Comparison of ENCODE assay signal across 9 mouse cellular contexts in genomic region chr11:69876186-69876585, GRCm38 (mm10). TPM values are rescaled to one million over a fixed set of nuclear protein-coding genes. Genes with fewer than 3 reads are reported as not detected.
DNase-seq lines count a peak whose midpoint lies in the region; ATAC-seq and TF ChIP-seq lines count a peak whose summit lies in the region.
"Had no signal": no experiment of that assay in that cellular context is flagged by ENCODE, and none has a peak within 500 bp of the region (broad histone marks: within the 10 kb centered on the region; RNA-seq: fewer than 3 reads in every experiment).

No protein-coding gene starts in this region.

- 48% methylated on average over 7 of the region's 7 CpGs for WGBS in heart, embryonic 11.5 days (ENCODE audit: insufficient replicate concordance)
- 36% methylated on average over 7 of the region's 7 CpGs for WGBS in stomach, embryonic 15.5 days
- WGBS in thymus, adult 2 months = 38% methylated on average over 7 of the region's 7 CpGs
- WGBS in forebrain, embryonic 15.5 days = 69% methylated on average over 7 of the region's 7 CpGs

- H3K9ac ChIP-seq in heart, embryonic 11.5 days (ENCODE audit: low read depth, low read length) = no peak overlapping the region
- no peak overlapping the region for H3K9ac ChIP-seq in stomach, embryonic 15.5 days
- no peak overlapping the region for H3K9ac ChIP-seq in forebrain, embryonic 15.5 days (replicated peaks)

- no peak for TF ChIP-seq POLR2A in thymus, adult 2 months (IDR thresholded peaks at IDR 0.05; ENCODE audit: control insufficient read depth, extremely low read depth, insufficient read depth, low read length, poor library complexity)

- H3K27ac ChIP-seq in heart, embryonic 11.5 days (ENCODE audit: low read depth, low read length) = peak overlapping the region; percentile 41; the same call in 1 of the 2 replicates
- H3K27ac ChIP-seq in layer of hippocampus, adult 2 months = peak overlapping the region; percentile 60
- H3K27ac ChIP-seq in stomach, embryonic 15.5 days = peak overlapping the region; percentile 72
- H3K27ac ChIP-seq in thymus, adult 2 months (ENCODE audit: control insufficient read depth, insufficient read depth, low read length) = no peak overlapping the region
- H3K27ac ChIP-seq in forebrain, embryonic 15.5 days (replicated peaks) = no peak overlapping the region

- ATAC-seq in megakaryocyte, adult 5-6 weeks (ENCODE audit: poor library complexity, severe bottlenecking) = no peak
- ATAC-seq in heart, embryonic 11.5 days (replicated peaks; ENCODE audit: insufficient number of reproducible peaks, low FRiP score, low TSS enrichment) = no peak; the same call in 1 of the 2 replicates
- ATAC-seq in stomach, embryonic 15.5 days (ENCODE audit: insufficient read depth, low FRiP score, low read depth) = no peak
- no peak for ATAC-seq in forebrain, embryonic 15.5 days (replicated peaks)

- H3K36me3 ChIP-seq in megakaryocyte, embryonic 14.5 days (replicated peaks; ENCODE audit: low read length) = peaks cover 2% of the 10 kb centered on the region
- no peaks in the 10 kb centered on the region for H3K36me3 ChIP-seq in heart, embryonic 11.5 days (ENCODE audit: control insufficient read depth, insufficient read depth, low read length)
- H3K36me3 ChIP-seq in stomach, embryonic 15.5 days = no peaks in the 10 kb centered on the region
- no peaks in the 10 kb centered on the region for H3K36me3 ChIP-seq in thymus, adult 2 months (ENCODE audit: control insufficient read depth, insufficient read depth, low read length)
- H3K36me3 ChIP-seq in forebrain, embryonic 15.5 days = no peaks in the 10 kb centered on the region

- peak; percentile 44 to 61 for DNase-seq in layer of hippocampus, adult 2 months (ENCODE audit: low spot score in 2 of 2)
- no peak for DNase-seq in gastrocnemius, adult 18-20 months (ENCODE audit: low spot score)
- DNase-seq in thymus, adult 2 months = no peak

- H3K4me1 ChIP-seq in megakaryocyte, embryonic 14.5 days = peaks cover 60% of the 10 kb centered on the region
- H3K4me1 ChIP-seq in heart, embryonic 11.5 days (ENCODE audit: control insufficient read depth, insufficient read depth, low read length) = peaks cover 14% of the 10 kb centered on the region
- peaks cover 41% of the 10 kb centered on the region for H3K4me1 ChIP-seq in stomach, embryonic 15.5 days
- peaks cover 7% of the 10 kb centered on the region for H3K4me1 ChIP-seq in thymus, adult 2 months (replicated peaks; ENCODE audit: control insufficient read depth, insufficient read depth, low read length)
- H3K4me1 ChIP-seq in forebrain, embryonic 15.5 days = peaks cover 13% of the 10 kb centered on the region

- H3K9me3 ChIP-seq in megakaryocyte, embryonic 14.5 days = no peaks in the 10 kb centered on the region
- no peaks in the 10 kb centered on the region for H3K9me3 ChIP-seq in heart, embryonic 11.5 days (replicated peaks; ENCODE audit: control insufficient read depth, low read length)
- no peaks in the 10 kb centered on the region for H3K9me3 ChIP-seq in stomach, embryonic 15.5 days
- no peaks in the 10 kb centered on the region for H3K9me3 ChIP-seq in forebrain, embryonic 15.5 days

- H3K27me3 ChIP-seq in megakaryocyte, embryonic 14.5 days (replicated peaks) = peaks cover 6% of the 10 kb centered on the region
- no peaks in the 10 kb centered on the region for H3K27me3 ChIP-seq in heart, embryonic 11.5 days (ENCODE audit: control insufficient read depth, insufficient read depth, low read length)
- H3K27me3 ChIP-seq in stomach, embryonic 15.5 days (replicated peaks) = no peaks in the 10 kb centered on the region
- no peaks in the 10 kb centered on the region for H3K27me3 ChIP-seq in thymus, adult 2 months (ENCODE audit: control insufficient read depth, insufficient read depth, low read length)
- H3K27me3 ChIP-seq in forebrain, embryonic 15.5 days = peaks cover 8% of the 10 kb centered on the region; the same call in 1 of the 2 replicates

- peak overlapping the region; percentile 44 for H3K4me2 ChIP-seq in heart, embryonic 11.5 days
- no peak overlapping the region for H3K4me2 ChIP-seq in stomach, embryonic 15.5 days
- H3K4me2 ChIP-seq in forebrain, embryonic 15.5 days (replicated peaks) = no peak overlapping the region

- peak overlapping the region; percentile 42 for H3K4me3 ChIP-seq in megakaryocyte, embryonic 14.5 days (replicated peaks)
- H3K4me3 ChIP-seq in heart, embryonic 11.5 days (ENCODE audit: low read depth, low read length) = no peak overlapping the region
- no peak overlapping the region for H3K4me3 ChIP-seq in layer of hippocampus, adult 2 months
- H3K4me3 ChIP-seq in stomach, embryonic 15.5 days (replicated peaks) = no peak overlapping the region
- H3K4me3 ChIP-seq in thymus, adult 2 months (ENCODE audit: control insufficient read depth, insufficient read depth, low read length) = no peak overlapping the region
- H3K4me3 ChIP-seq in forebrain, embryonic 15.5 days = no peak overlapping the region

- no peak for TF ChIP-seq CTCF in layer of hippocampus, adult 2 months (conservative IDR thresholded peaks at IDR 0.05)
- TF ChIP-seq CTCF in thymus, adult 2 months (IDR thresholded peaks at IDR 0.05; ENCODE audit: borderline replicate concordance, control insufficient read depth, extremely low read depth, insufficient read depth, low read length, poor library complexity) = no peak

RNA-seq across cellular contexts. Expression of gene Tmem95, which starts 1.6 kb away (rescaled TPM):
- not detected in 2 replicates for polyA plus RNA-seq in megakaryocyte, embryonic 14.5 days (2012; ENCODE audit: insufficient read depth, low replicate concordance)
- total RNA-seq in megakaryocyte, adult 5-6 weeks (2015) = not detected in 2 replicates
- not detected in 2 replicates for total RNA-seq in megakaryocyte, adult 5-6 weeks (2017)
- not detected in 2 replicates for polyA plus RNA-seq in heart, embryonic 11.5 days (2014; fragmentation: Nextera tagmentation; extraction: Ambion mirVana)
- not detected for total RNA-seq in layer of hippocampus, adult 2 months (2021)
- polyA plus RNA-seq in stomach, embryonic 15.5 days (2015; fragmentation: Nextera tagmentation; extraction: Ambion mirVana) = not detected in 2 replicates
- not detected for total RNA-seq in gastrocnemius, adult 18-20 months (2021)
- not detected in 2 replicates for polyA plus RNA-seq in thymus, adult 2 months (2012; rRNA removed)
- polyA plus RNA-seq in forebrain, embryonic 15.5 days (2015; fragmentation: Nextera tagmentation; extraction: Ambion mirVana) = not detected in 2 replicates
- total RNA-seq: layer of hippocampus, postnatal 10 days had no signal

RNA-seq across cellular contexts. Expression of gene Kctd11, which starts 5.0 kb away (rescaled TPM):
- 0.98 TPM in 1 of 2 replicates, not detected in the other for polyA plus RNA-seq in megakaryocyte, embryonic 14.5 days (2012; ENCODE audit: insufficient read depth, low replicate concordance)
- total RNA-seq in megakaryocyte, adult 5-6 weeks (2015) = 2.9 and 3.3 TPM in 2 replicates
- total RNA-seq in megakaryocyte, adult 5-6 weeks (2017) = 3.0 and 3.3 TPM in 2 replicates
- polyA plus RNA-seq in heart, embryonic 11.5 days (2014; fragmentation: Nextera tagmentation; extraction: Ambion mirVana) = 3.3 and 3.8 TPM in 2 replicates
- total RNA-seq in layer of hippocampus, adult 2 months (2021) = 1 to 10 TPM; 1.3 to 1.4 TPM
- polyA plus RNA-seq in stomach, embryonic 15.5 days (2015; fragmentation: Nextera tagmentation; extraction: Ambion mirVana) = 7.8 and 9.2 TPM in 2 replicates
- total RNA-seq in gastrocnemius, adult 18-20 months (2021) = 1 to 10 TPM; 1.3 to 1.5 TPM
- 6.2 and 8.0 TPM in 2 replicates for polyA plus RNA-seq in thymus, adult 2 months (2012; rRNA removed)
- polyA plus RNA-seq in forebrain, embryonic 15.5 days (2015; fragmentation: Nextera tagmentation; extraction: Ambion mirVana) = 1.2 and 1.3 TPM in 2 replicates

RNA-seq across cellular contexts. Expression of gene Tnk1, which starts 17.7 kb away (rescaled TPM):
- not detected in 2 replicates for polyA plus RNA-seq in megakaryocyte, embryonic 14.5 days (2012; ENCODE audit: insufficient read depth, low replicate concordance)
- not detected in 2 replicates for total RNA-seq in megakaryocyte, adult 5-6 weeks (2015)
- 0.04 TPM in 1 of 2 replicates, not detected in the other for total RNA-seq in megakaryocyte, adult 5-6 weeks (2017)
- 0.23 and 0.39 TPM in 2 replicates for polyA plus RNA-seq in heart, embryonic 11.5 days (2014; fragmentation: Nextera tagmentation; extraction: Ambion mirVana)
- total RNA-seq in layer of hippocampus, adult 2 months (2021) = not detected
- 12.9 and 15.4 TPM in 2 replicates for polyA plus RNA-seq in stomach, embryonic 15.5 days (2015; fragmentation: Nextera tagmentation; extraction: Ambion mirVana)
- total RNA-seq in gastrocnemius, adult 18-20 months (2021) = under 1 TPM in 1 of 2 experiments, not detected in 1; 0.07 TPM
- polyA plus RNA-seq in thymus, adult 2 months (2012; rRNA removed) = 2.6 and 3.1 TPM in 2 replicates
- 0.27 and 0.36 TPM in 2 replicates for polyA plus RNA-seq in forebrain, embryonic 15.5 days (2015; fragmentation: Nextera tagmentation; extraction: Ambion mirVana)

RNA-seq across cellular contexts. Expression of gene Acap1, which starts 19.2 kb away (rescaled TPM):
- polyA plus RNA-seq in megakaryocyte, embryonic 14.5 days (2012; ENCODE audit: insufficient read depth, low replicate concordance) = 47.6 and 58.4 TPM in 2 replicates
- 19.3 and 19.7 TPM in 2 replicates for total RNA-seq in megakaryocyte, adult 5-6 weeks (2015)
- total RNA-seq in megakaryocyte, adult 5-6 weeks (2017) = 44.4 and 53.5 TPM in 2 replicates
- 7.2 and 8.1 TPM in 2 replicates for polyA plus RNA-seq in heart, embryonic 11.5 days (2014; fragmentation: Nextera tagmentation; extraction: Ambion mirVana)
- not detected for total RNA-seq in layer of hippocampus, adult 2 months (2021)
- polyA plus RNA-seq in stomach, embryonic 15.5 days (2015; fragmentation: Nextera tagmentation; extraction: Ambion mirVana) = 5.0 and 6.1 TPM in 2 replicates
- total RNA-seq in gastrocnemius, adult 18-20 months (2021) = under 1 TPM; 0.21 to 0.30 TPM
- polyA plus RNA-seq in thymus, adult 2 months (2012; rRNA removed) = 405 and 462 TPM in 2 replicates
- 0.48 and 0.51 TPM in 2 replicates for polyA plus RNA-seq in forebrain, embryonic 15.5 days (2015; fragmentation: Nextera tagmentation; extraction: Ambion mirVana)

RNA-seq across cellular contexts. Expression of gene 2810408A11Rik, which starts 24.6 kb away (rescaled TPM):
- 0.25 TPM in 1 of 2 replicates, not detected in the other for polyA plus RNA-seq in megakaryocyte, embryonic 14.5 days (2012; ENCODE audit: insufficient read depth, low replicate concordance)
- total RNA-seq in megakaryocyte, adult 5-6 weeks (2015) = 1.6 and 2.6 TPM in 2 replicates
- 1.5 and 1.8 TPM in 2 replicates for total RNA-seq in megakaryocyte, adult 5-6 weeks (2017)
- polyA plus RNA-seq in heart, embryonic 11.5 days (2014; fragmentation: Nextera tagmentation; extraction: Ambion mirVana) = 5.3 and 5.8 TPM in 2 replicates
- total RNA-seq in layer of hippocampus, adult 2 months (2021) = 1 to 10 TPM in 1 of 2 experiments, under 1 TPM in 1; 0.64 to 1.0 TPM
- 7.5 and 10.4 TPM in 2 replicates for polyA plus RNA-seq in stomach, embryonic 15.5 days (2015; fragmentation: Nextera tagmentation; extraction: Ambion mirVana)
- total RNA-seq in gastrocnemius, adult 18-20 months (2021) = under 1 TPM; 0.24 to 0.25 TPM
- 7.1 and 10.2 TPM in 2 replicates for polyA plus RNA-seq in thymus, adult 2 months (2012; rRNA removed)
- polyA plus RNA-seq in forebrain, embryonic 15.5 days (2015; fragmentation: Nextera tagmentation; extraction: Ambion mirVana) = 19.9 and 20.7 TPM in 2 replicates

Comparison
In these comparisons a context has a peak if more than half of its experiments do, and no peak if none do; other contexts are left out.
1. H3K27ac ChIP-seq: peak in heart, embryonic 11.5 days (single experiment), layer of hippocampus, adult 2 months (single experiment) and stomach, embryonic 15.5 days (single experiment); none in thymus, adult 2 months (single experiment) and forebrain, embryonic 15.5 days (single experiment).
2. DNase-seq: peak in layer of hippocampus, adult 2 months (2 of 2); none in gastrocnemius, adult 18-20 months (single experiment) and thymus, adult 2 months (single experiment).